Mouse (Mus musculus) CH12.LX (cell line): Measurements from ENCODE around the gene Jak2. TPM values are rescaled to one million over a fixed set of nuclear protein-coding genes. Genes with fewer than 3 reads are reported as not detected.

Experiments used
- DNase-seq: peaks from one replicate; pipeline ENCODE4 v3.0.0-alpha.2; 2013; ENCODE audit errors: extremely low read depth
- H3K27ac ChIP-seq: 2 replicates; pipeline ENCODE4 v1.5.1; 2012; ENCODE audit warnings: low read depth, mild to moderate bottlenecking, control low read depth, moderate library complexity; ENCODE audit not compliant: insufficient read depth
- H3K27me3 ChIP-seq: replicated peaks from 2 replicates; pipeline ENCODE3; 2012; ENCODE audit warnings: inconsistent platforms
- H3K36me3 ChIP-seq, 2 experiments: replicated peaks in 1 of 2; 2 replicates each; pipeline versions ENCODE3 to v1.6.1; 2012; ENCODE audit warnings: inconsistent platforms in 1 of 2, low read length in 1 of 2, mild to moderate bottlenecking in 1 of 2, mixed read lengths in 1 of 2, moderate library complexity in 1 of 2; ENCODE audit not compliant: control insufficient read depth in 1 of 2, insufficient read depth in 1 of 2
- H3K4me1 ChIP-seq, 2 experiments: 2 replicates each; pipeline ENCODE4 v1.6.1; 2012; ENCODE audit warnings: inconsistent platforms in 1 of 2, moderate library complexity in 1 of 2; ENCODE audit not compliant: insufficient read depth in 2 of 2, control insufficient read depth in 1 of 2
- H3K4me2 ChIP-seq: 2 replicates; pipeline ENCODE4 v1.6.1; 2012; ENCODE audit warnings: low read depth, mild to moderate bottlenecking, control low read depth; ENCODE audit not compliant: poor library complexity, insufficient read depth, severe bottlenecking
- H3K4me3 ChIP-seq, 3 experiments: fragments of 150-350 bp in 1 of 3; sonication (generic) in 1 of 3; replicated peaks in 1 of 3; 2 replicates each; pipeline versions ENCODE3 to v1.5.1; 2011 to 2012; ENCODE audit warnings: low read depth in 2 of 3, low read length in 2 of 3, mild to moderate bottlenecking in 2 of 3, moderate library complexity in 2 of 3, control low read depth in 1 of 3, improper control_type of control experiment in 1 of 3, inconsistent platforms in 1 of 3, mixed read lengths in 1 of 3; ENCODE audit not compliant: poor library complexity in 1 of 3
- H3K79me2 ChIP-seq: replicated peaks from 2 replicates; pipeline ENCODE4 v1.6.1; 2012; ENCODE audit warnings: mild to moderate bottlenecking, moderate library complexity; ENCODE audit not compliant: control insufficient read depth, poor library complexity, insufficient read depth, severe bottlenecking; ENCODE audit errors: extremely low read depth
- H3K9ac ChIP-seq: 2 replicates; pipeline ENCODE4 v1.6.1; 2012; ENCODE audit warnings: low read depth, mild to moderate bottlenecking, control low read depth, moderate library complexity; ENCODE audit not compliant: insufficient read depth
- H3K9me3 ChIP-seq: replicated peaks from 2 replicates; pipeline ENCODE3; 2012; ENCODE audit warnings: low read length, inconsistent platforms, mixed read lengths
- CHD1 ChIP-seq: IDR thresholded peaks from 2 replicates; pipeline ENCODE4 v1.6.1; 2012; ENCODE audit warnings: low read depth, low read length, improper control_type of control experiment, inconsistent platforms
- CHD2 ChIP-seq: IDR thresholded peaks from 2 replicates; pipeline ENCODE4 v1.6.1; 2011; ENCODE audit warnings: low read length, improper control_type of control experiment
- E2F4 ChIP-seq: IDR thresholded peaks from 2 replicates; pipeline ENCODE4 v1.6.1; 2011; ENCODE audit warnings: low read depth, low read length, improper control_type of control experiment; ENCODE audit not compliant: insufficient replicate concordance
- ELF1 ChIP-seq: IDR thresholded peaks from 2 replicates; pipeline ENCODE4 v1.6.1; 2014; ENCODE audit warnings: low read depth, mild to moderate bottlenecking, inconsistent platforms, low read length, improper control_type of control experiment
- EP300 ChIP-seq: IDR thresholded peaks from 2 replicates; pipeline ENCODE4 v1.6.1; 2011; ENCODE audit warnings: low read length, improper control_type of control experiment
- GABPA ChIP-seq: IDR thresholded peaks from 2 replicates; pipeline ENCODE4 v1.6.1; 2012; ENCODE audit warnings: low read depth, low read length, improper control_type of control experiment, inconsistent platforms; ENCODE audit not compliant: insufficient replicate concordance
- JUND ChIP-seq: conservative IDR thresholded peaks from 2 replicates; pipeline ENCODE4 v1.6.1; 2011; ENCODE audit warnings: low read depth, low read length, improper control_type of control experiment
- MAFK ChIP-seq: IDR thresholded peaks from 2 replicates; pipeline ENCODE4 v1.6.1; 2011; ENCODE audit warnings: low read length, improper control_type of control experiment; ENCODE audit not compliant: insufficient replicate concordance
- MAX ChIP-seq: IDR thresholded peaks from 2 replicates; pipeline ENCODE4 v1.6.1; 2011; ENCODE audit warnings: low read length, improper control_type of control experiment
- MAZ ChIP-seq: IDR thresholded peaks from 2 replicates; pipeline ENCODE4 v1.6.1; 2012; ENCODE audit warnings: low read depth, mild to moderate bottlenecking, inconsistent platforms, low read length, improper control_type of control experiment, moderate library complexity
- MEF2A ChIP-seq: IDR thresholded peaks from 2 replicates; pipeline ENCODE4 v1.6.1; 2014; ENCODE audit warnings: low read depth, mild to moderate bottlenecking, inconsistent platforms, low read length, improper control_type of control experiment, borderline replicate concordance
- MYC ChIP-seq: IDR thresholded peaks from 2 replicates; pipeline ENCODE4 v1.6.1; 2011; ENCODE audit warnings: low read depth, mild to moderate bottlenecking, improper control_type of control experiment, low read length
- NELFE ChIP-seq: IDR thresholded peaks from 2 replicates; pipeline ENCODE4 v1.6.1; 2011; ENCODE audit warnings: low read depth, low read length, improper control_type of control experiment
- NRF1 ChIP-seq: IDR thresholded peaks from 2 replicates; pipeline ENCODE4 v1.6.1; 2014; ENCODE audit warnings: low read depth, mild to moderate bottlenecking, inconsistent platforms, low read length, improper control_type of control experiment, moderate library complexity
- PAX5 ChIP-seq: IDR thresholded peaks from 2 replicates; pipeline ENCODE4 v1.6.1; 2012; ENCODE audit warnings: low read length, inconsistent platforms, mixed read lengths
- POLR2AphosphoS2 ChIP-seq: IDR thresholded peaks from 2 replicates; pipeline ENCODE4 v1.6.1; 2011; ENCODE audit warnings: low read depth, low read length, improper control_type of control experiment
- RAD21 ChIP-seq: IDR thresholded peaks from 2 replicates; pipeline ENCODE4 v1.6.1; 2011; ENCODE audit warnings: low read depth, mild to moderate bottlenecking, low read length, improper control_type of control experiment, moderate library complexity
- SMC3 ChIP-seq: IDR thresholded peaks from 2 replicates; pipeline ENCODE4 v1.6.1; 2011; ENCODE audit warnings: low read depth, low read length, improper control_type of control experiment
- TBP ChIP-seq: conservative IDR thresholded peaks from 2 replicates; pipeline ENCODE4 v1.6.1; 2011; ENCODE audit warnings: low read depth, low read length, improper control_type of control experiment
- ZKSCAN1 ChIP-seq: IDR thresholded peaks from 2 replicates; pipeline ENCODE4 v1.6.1; 2012; ENCODE audit warnings: low read depth, inconsistent platforms, low read length, improper control_type of control experiment, borderline replicate concordance
- ZMIZ1 ChIP-seq: IDR thresholded peaks from 2 replicates; pipeline ENCODE4 v1.6.1; 2012; ENCODE audit warnings: low read depth, mild to moderate bottlenecking, inconsistent platforms, low read length, improper control_type of control experiment
- ZNF384 ChIP-seq: IDR thresholded peaks from 2 replicates; pipeline ENCODE4 v1.6.1; 2012; ENCODE audit warnings: low read depth, low read length, improper control_type of control experiment, inconsistent platforms
- dilution Hi-C: fragments of 300-500 bp; cut with MboI; formaldehyde crosslinking; loops from 2 replicates; pipeline ENCODE4 v1.14.3; 2020; ENCODE audit warnings: low sequenced_read_pairs; ENCODE audit not compliant: extremely low pct_unique_long_range_greater_than_20kb, extremely low pct_ligation_motif_present
- in situ Hi-C: fragments of 300-500 bp; cut with MboI; formaldehyde crosslinking; loops from 3 replicates; pipeline ENCODE4 v1.14.3; 2019; ENCODE audit warnings: low sequenced_read_pairs, low pct_ligation_motif_present, low pct_unique_long_range_greater_than_20kb, mixed read lengths
- polyA plus RNA-seq: library from polyadenylated mRNA; unstranded; fragments of >175 nt; gene quantifications from 2 replicates; pipeline ENCODE4 v1.2.1, GENCODE M21; 2012; ENCODE audit warnings: low read depth; ENCODE audit not compliant: insufficient read length
- total RNA-seq, 2 experiments: library from RNA; depleted of rRNA; stranded (reverse); fragments of 300-350 nt in 1 of 2; fragments of >200 nt in 1 of 2; gene quantifications; 2 replicates each; pipeline ENCODE4 v1.2.3; 2012 to 2014

Jak2 gene
- total and polyA plus RNA-seq, 3 experiments = 6.6 to 11.5 (median 8.4) TPM

DNA sequence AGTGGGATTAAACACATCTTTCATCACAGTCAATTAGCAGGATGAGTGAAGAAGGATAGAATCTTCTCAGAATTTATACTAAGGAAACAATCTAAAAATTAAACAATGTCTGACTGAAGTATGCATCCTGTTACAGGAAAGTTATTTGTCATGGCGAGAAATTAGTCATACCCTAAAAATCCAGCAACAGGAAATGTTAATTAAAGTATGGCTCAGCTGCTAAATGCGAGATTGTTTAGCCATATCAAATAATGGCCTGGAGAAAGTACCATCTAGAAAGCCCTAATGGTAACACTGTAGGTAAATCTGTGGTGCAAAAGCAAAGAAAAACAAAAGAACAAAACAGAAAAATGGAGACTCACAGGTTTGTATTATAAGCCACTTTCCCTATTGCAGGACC lies 22.6 kb upstream of the Jak2 start:
- TF ChIP-seq NRF1 (no peak), JUND (no peak), MEF2A (no peak), PAX5 (no peak), MAX (no peak), SMC3 (no peak), ZMIZ1 (no peak), ZNF384 (no peak), EP300 (no peak), MYC (no peak), TBP (no peak)
- TF ChIP-seq, all 38 proteins: peak for 0
- dilution Hi-C loops = no loop called here

DNA sequence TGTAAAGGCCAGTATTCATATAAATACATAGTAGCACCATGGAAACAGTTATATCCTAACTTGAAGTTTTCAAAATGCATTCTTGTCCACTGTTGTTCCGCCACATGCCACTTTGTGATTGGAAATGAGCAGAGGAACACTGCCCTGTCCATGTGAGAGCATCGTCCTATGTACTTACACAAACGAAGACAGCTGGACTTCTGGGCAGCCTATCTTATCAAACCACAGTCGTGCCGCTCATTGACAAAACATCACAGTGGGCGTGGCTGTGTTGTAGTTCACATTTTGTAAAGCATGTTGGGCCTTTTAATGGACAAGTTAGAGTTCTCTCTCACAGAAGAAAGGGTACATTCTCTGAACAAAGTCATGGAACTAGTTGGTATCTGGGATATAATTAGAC lies 18.9 kb upstream of the Jak2 start:
- in situ Hi-C loops = no loop called here
- Histone ChIP-seq H3K4me1 (peaks cover 3 to 31% of the 10 kb centered on the region in 2 experiments; a peak in 3 of 4 replicates), H3K4me3 (no peak overlapping the region), H3K27ac (no peak overlapping the region), H3K79me2 (no peaks in the 10 kb centered on the region), H3K36me3 (no peaks in the 10 kb centered on the region), H3K4me2 (no peak overlapping the region), H3K27me3 (no peaks in the 10 kb centered on the region), H3K9ac (no peak overlapping the region), H3K9me3 (no peaks in the 10 kb centered on the region)
- TF ChIP-seq MEF2A = no peak
- no peak for TF ChIP-seq E2F4
- no peak for TF ChIP-seq EP300
- DNase-seq = no peak
- dilution Hi-C loops = no loop called here

More for the DNA sequence above, 22.6 kb upstream of the Jak2 start:
- Histone ChIP-seq H3K36me3 (no peaks in the 10 kb centered on the region), H3K27ac (no peak overlapping the region), H3K27me3 (no peaks in the 10 kb centered on the region), H3K4me2 (no peak overlapping the region), H3K79me2 (no peaks in the 10 kb centered on the region), H3K9me3 (no peaks in the 10 kb centered on the region), H3K9ac (no peak overlapping the region), H3K4me1 (peaks cover 0 to 17% of the 10 kb centered on the region in 2 experiments; a peak in 2 of 4 replicates), H3K4me3 (no peak overlapping the region)
- in situ Hi-C loops = no loop called here
- DNase-seq = no peak

DNA sequence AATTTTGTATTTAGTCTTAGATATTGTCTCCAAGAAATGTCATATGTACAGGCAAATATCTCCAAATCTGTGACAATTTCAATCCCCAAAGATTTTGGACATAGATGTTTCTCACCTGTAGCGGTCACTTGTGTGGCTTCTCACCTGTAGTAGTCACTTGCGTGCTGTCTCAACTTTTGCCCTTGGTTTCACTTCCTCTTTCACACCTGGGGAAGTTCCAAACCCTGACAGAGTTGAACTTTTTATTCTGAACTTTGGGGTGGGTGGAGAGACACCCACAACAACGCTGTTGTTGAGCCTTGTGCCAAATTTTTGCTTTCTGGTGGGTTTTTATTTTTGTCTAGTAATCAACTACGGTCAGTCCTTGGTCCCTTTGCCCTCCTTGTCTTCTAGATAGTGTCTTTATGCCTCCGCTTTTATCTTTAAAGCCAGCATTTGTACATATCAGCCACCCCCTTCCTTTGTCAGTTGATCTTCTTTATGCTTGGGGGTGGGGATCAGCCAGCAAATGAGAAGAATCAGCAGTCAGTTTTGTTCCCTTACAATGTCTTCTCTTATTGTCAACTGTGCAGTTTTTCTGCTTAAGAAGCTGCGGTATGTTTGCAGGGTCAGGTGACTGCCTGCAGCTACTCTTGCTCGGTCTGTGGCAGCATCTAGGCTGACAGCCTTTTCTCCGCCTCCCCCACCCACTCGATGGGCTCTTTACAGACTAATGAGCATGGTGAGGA lies 14.8 kb upstream of the Jak2 start:
- Histone ChIP-seq H3K4me1 (peaks cover 19 to 51% of the 10 kb centered on the region in 2 experiments), H3K9ac (no peak overlapping the region), H3K79me2 (no peaks in the 10 kb centered on the region), H3K27ac (no peak overlapping the region), H3K4me3 (no peak overlapping the region), H3K27me3 (no peaks in the 10 kb centered on the region), H3K36me3 (no peaks in the 10 kb centered on the region), H3K4me2 (peak overlapping the region; percentile 34), H3K9me3 (no peaks in the 10 kb centered on the region)
- dilution Hi-C loops (no loop called here), in situ Hi-C loops (no loop called here)
- DNase-seq = peak; percentile 47
- TF ChIP-seq NELFE (no peak), ZMIZ1 (no peak), TBP (no peak), ELF1 (no peak), SMC3 (no peak), GABPA (no peak), MAZ (no peak), NRF1 (no peak), ZKSCAN1 (no peak), CHD1 (no peak), EP300 (peak; percentile 95), MAFK (no peak), RAD21 (no peak), CHD2 (no peak), ZNF384 (no peak), MYC (no peak), MEF2A (0 out of 2 replicates have a peak, but pooled peaks have one; percentile 19), E2F4 (no peak), PAX5 (no peak), POLR2AphosphoS2 (no peak)
